Mouse (Mus musculus) heart, embryonic 16.5 days (tissue): ENCODE measurements at regions not wholly inside any gene's neighbourhood (a gene's known extent, or its start where the extent isn't known, plus 50 kb on each side); places are given as distances from the start of the nearest gene placed in this dataset.

Experiments
- ATAC-seq: fragments of 200-750 bp; cut with Nextera tagmentation; replicated peaks from 2 replicates; pipeline ENCODE4 v1.8.0; 2017; ENCODE audit warnings: moderate number of reproducible peaks; ENCODE audit not compliant: insufficient read depth, low FRiP score; ENCODE audit errors: extremely low read depth
- H3K27ac ChIP-seq: fragments of 300-500 bp; sonication (generic); 2 replicates; pipeline ENCODE4 v1.5.1; 2014; ENCODE audit warnings: mild to moderate bottlenecking, low read length, control low read depth, moderate library complexity
- H3K27me3 ChIP-seq: fragments of 300-500 bp; sonication (generic); 2 replicates; pipeline ENCODE4 v1.6.1; 2014; ENCODE audit warnings: low read length, mixed read lengths; ENCODE audit not compliant: control insufficient read depth, insufficient read depth
- H3K36me3 ChIP-seq: fragments of 300-500 bp; sonication (generic); 2 replicates; pipeline ENCODE4 v1.6.1; 2014; ENCODE audit not compliant: control insufficient read depth, insufficient read depth
- H3K4me1 ChIP-seq: fragments of 300-500 bp; sonication (generic); 2 replicates; pipeline ENCODE4 v1.6.1; 2014; ENCODE audit warnings: low read length, mixed read lengths; ENCODE audit not compliant: control insufficient read depth, insufficient read depth
- H3K4me2 ChIP-seq: fragments of 300-500 bp; sonication (generic); 2 replicates; pipeline ENCODE4 v1.6.1; 2014; ENCODE audit warnings: low read depth, mild to moderate bottlenecking, control low read depth, low read length
- H3K4me3 ChIP-seq: fragments of 300-500 bp; sonication (generic); 2 replicates; pipeline ENCODE4 v1.5.1; 2014; ENCODE audit warnings: mild to moderate bottlenecking, control low read depth, low read length
- H3K9ac ChIP-seq: fragments of 300-500 bp; sonication (generic); 2 replicates; pipeline ENCODE4 v1.6.1; 2014; ENCODE audit warnings: low read length, control low read depth
- H3K9me3 ChIP-seq: fragments of 300-500 bp; sonication (generic); replicated peaks from 2 replicates; pipeline ENCODE4 v1.6.1; 2016; ENCODE audit warnings: low read length; ENCODE audit not compliant: control insufficient read depth
- WGBS: fragments of 180-500 bp; shearing (Covaris S2); extraction: QIAGEN DNeasy Blood & Tissue Kit; methylation state at CpG from one replicate; pipeline ENCODE4 v1.1.7; 2014; 5-methylcytosine and 5-hydroxymethylcytosine counted together

GRCm38 (mm10) chr16:18705028-18705648 lies 71.5 kb upstream of the Cldn5 start:
- WGBS: 47% methylated on average over 9 of the region's 9 CpGs
- Histone ChIP-seq H3K4me3 (no peak overlapping the region), H3K9me3 (no peaks in the 10 kb centered on the region), H3K27me3 (no peaks in the 10 kb centered on the region), H3K4me1 (peaks cover 3% of the 10 kb centered on the region; the same call in 1 of the 2 replicates), H3K27ac (no peak overlapping the region), H3K9ac (no peak overlapping the region), H3K36me3 (no peaks in the 10 kb centered on the region), H3K4me2 (no peak overlapping the region)
- ATAC-seq: peak; percentile 63

DNA sequence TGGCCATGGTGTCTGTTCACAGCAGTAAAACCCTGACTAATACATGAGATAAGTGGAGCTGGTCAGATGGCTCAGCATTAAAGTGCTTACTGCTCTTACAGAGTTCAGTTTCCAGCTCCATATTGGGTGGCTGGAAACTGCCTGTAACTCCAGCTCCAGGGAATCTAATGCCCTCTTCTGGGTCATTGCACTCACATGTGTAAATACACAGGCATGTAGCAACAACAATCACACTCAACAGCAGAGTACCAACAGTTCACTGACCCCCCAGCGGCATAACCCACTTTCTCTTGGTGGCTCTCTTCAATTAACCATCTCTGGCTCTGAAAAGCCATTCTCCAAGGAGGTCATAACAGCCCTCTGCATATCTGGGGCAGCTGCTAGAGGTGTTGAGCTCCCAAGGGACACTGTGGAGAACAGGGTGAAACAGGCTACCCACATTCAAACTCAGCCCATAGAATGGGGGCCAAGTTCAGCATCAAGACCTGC lies 65.0 kb upstream of the Cldn5 start:
- WGBS: 72% methylated on average over 1 of the region's 1 CpGs
- Histone ChIP-seq H3K4me2 (no peak overlapping the region), H3K27ac (no peak overlapping the region), H3K4me1 (no peaks in the 10 kb centered on the region), H3K4me3 (no peak overlapping the region), H3K9ac (no peak overlapping the region), H3K36me3 (no peaks in the 10 kb centered on the region), H3K9me3 (no peaks in the 10 kb centered on the region), H3K27me3 (no peaks in the 10 kb centered on the region)
- no peak for ATAC-seq

GRCm38 (mm10) chr16:18713017-18713416 lies 63.6 kb upstream of the Cldn5 start:
- H3K9ac ChIP-seq: no peak overlapping the region
- H3K9me3 ChIP-seq: no peaks in the 10 kb centered on the region
- no peaks in the 10 kb centered on the region for H3K27me3 ChIP-seq
- no peak for ATAC-seq
- no peak overlapping the region for H3K4me2 ChIP-seq
- no peak overlapping the region for H3K4me3 ChIP-seq
- no peak overlapping the region for H3K27ac ChIP-seq
- H3K4me1 ChIP-seq: no peaks in the 10 kb centered on the region
- no peaks in the 10 kb centered on the region for H3K36me3 ChIP-seq
- WGBS: 54% methylated on average over 5 of the region's 5 CpGs

GRCm38 (mm10) chr16:18715381-18715780 lies 61.3 kb upstream of the Cldn5 start:
- no peak overlapping the region for H3K4me2 ChIP-seq
- H3K4me3 ChIP-seq: no peak overlapping the region
- H3K9ac ChIP-seq: no peak overlapping the region
- no peak overlapping the region for H3K27ac ChIP-seq
- H3K9me3 ChIP-seq: no peaks in the 10 kb centered on the region
- H3K27me3 ChIP-seq: no peaks in the 10 kb centered on the region
- no peaks in the 10 kb centered on the region for H3K36me3 ChIP-seq
- WGBS: 77% methylated on average over 3 of the region's 3 CpGs
- no peak for ATAC-seq
- H3K4me1 ChIP-seq: no peaks in the 10 kb centered on the region

DNA sequence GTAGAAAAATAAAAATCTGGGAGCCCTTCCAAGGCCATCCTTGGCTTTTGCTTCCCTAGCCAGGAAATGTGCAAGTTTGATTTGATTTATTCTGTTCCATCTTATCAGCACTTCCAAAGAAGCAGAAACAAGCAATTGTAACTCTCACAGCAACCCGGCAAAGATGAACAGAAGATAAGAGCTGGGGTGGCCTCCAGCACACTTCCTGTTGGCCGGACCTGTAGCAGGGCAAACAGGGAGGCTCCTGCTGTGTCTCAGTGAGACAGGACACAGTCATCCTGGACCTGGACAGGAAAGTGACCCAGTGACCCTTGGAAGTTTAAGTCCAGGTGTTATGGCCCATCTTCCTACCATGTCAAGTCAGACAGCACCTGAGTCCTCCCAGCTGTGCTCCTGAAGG lies 58.6 kb upstream of the Cldn5 start:
- no peaks in the 10 kb centered on the region for H3K4me1 ChIP-seq
- WGBS: 25% methylated on average over 2 of the region's 2 CpGs
- no peak overlapping the region for H3K9ac ChIP-seq
- H3K9me3 ChIP-seq: no peaks in the 10 kb centered on the region
- no peak overlapping the region for H3K27ac ChIP-seq
- 0 out of 2 replicates have a peak, but pooled peaks cover 2% of the 10 kb centered on the region for H3K27me3 ChIP-seq
- H3K36me3 ChIP-seq: no peaks in the 10 kb centered on the region
- no peak for ATAC-seq
- no peak overlapping the region for H3K4me2 ChIP-seq
- H3K4me3 ChIP-seq: no peak overlapping the region

DNA sequence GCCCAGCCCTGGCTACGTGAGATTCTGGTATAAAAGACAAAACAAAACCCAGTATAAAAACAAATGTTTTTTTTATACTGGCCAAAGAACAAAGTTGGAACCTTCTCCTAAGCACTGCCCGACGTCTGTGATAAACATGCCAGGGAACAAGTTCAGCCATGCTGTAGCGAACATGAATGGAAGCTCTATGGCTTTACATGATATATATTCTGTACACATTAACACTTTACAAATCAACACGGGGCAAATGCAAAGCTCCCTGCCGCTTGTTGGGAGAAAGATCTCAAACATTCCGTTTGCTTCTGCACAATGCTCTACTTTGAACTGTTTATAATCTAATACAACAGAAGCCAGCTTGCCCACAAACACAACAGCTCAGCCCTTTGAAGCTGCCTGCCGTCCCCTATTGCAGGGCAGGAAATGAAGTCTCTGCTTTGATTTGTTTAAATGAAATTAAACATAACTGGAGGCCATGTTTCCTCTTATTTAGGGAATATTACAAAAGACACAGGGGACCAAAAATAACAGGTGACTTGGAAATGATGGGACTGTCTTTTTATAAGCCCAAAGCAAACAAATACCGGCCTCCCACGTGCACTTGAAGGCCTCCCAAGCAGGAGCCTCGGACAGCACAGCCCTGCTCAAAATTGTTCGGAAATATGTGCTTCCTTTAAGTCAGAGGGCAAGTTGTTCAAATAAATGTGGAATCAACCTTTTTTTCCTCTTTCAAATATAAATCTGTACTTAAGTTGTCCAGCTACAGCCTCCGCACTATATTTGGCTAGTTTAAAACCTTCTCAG lies 56.0 kb upstream of the Cldn5 start:
- H3K9me3 ChIP-seq: no peaks in the 10 kb centered on the region
- 0 out of 2 replicates have a peak, but pooled peaks cover 2% of the 10 kb centered on the region for H3K27me3 ChIP-seq
- H3K4me1 ChIP-seq: no peaks in the 10 kb centered on the region
- H3K4me3 ChIP-seq: no peak overlapping the region
- ATAC-seq: no peak
- H3K9ac ChIP-seq: no peak overlapping the region
- H3K27ac ChIP-seq: no peak overlapping the region
- H3K36me3 ChIP-seq: no peaks in the 10 kb centered on the region
- 58% methylated on average over 13 of the region's 13 CpGs for WGBS
- H3K4me2 ChIP-seq: no peak overlapping the region

DNA sequence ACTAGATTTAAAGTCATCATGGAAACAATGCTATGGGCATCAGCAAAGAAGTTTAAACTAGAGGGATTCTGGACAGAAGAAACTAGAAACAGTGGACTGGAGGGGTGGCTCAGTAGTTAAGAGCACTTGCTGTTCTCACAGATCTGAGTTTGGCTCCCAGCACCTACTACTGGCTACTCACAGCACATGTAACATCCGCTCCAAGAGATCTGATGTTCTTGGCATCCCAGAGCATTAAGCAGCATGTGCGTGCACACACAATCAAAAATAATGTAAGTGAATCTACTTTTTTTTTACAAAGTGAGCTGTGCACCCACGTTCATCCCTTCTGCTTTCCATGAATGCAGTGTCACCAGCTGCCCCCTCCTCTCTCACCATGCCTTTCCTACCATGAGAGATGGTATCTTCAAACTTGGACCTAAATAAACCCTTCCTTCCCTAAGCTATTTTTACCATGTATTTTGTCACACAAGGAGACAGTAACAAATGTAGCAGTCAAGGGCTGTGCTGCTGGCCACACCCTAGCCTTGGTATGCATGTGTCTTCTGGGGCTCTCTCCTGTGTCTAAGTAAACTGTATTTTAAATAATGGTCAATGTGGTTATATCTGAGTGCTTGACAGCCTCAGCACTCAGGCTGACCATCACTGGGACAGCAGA lies 53.3 kb upstream of the Cldn5 start:
- Histone ChIP-seq H3K4me1 (no peaks in the 10 kb centered on the region), H3K36me3 (no peaks in the 10 kb centered on the region), H3K27me3 (0 out of 2 replicates have a peak, but pooled peaks cover 2% of the 10 kb centered on the region), H3K4me3 (no peak overlapping the region), H3K9ac (no peak overlapping the region), H3K4me2 (no peak overlapping the region), H3K9me3 (no peaks in the 10 kb centered on the region), H3K27ac (no peak overlapping the region)
- 63% methylated on average over 3 of the region's 3 CpGs for WGBS
- no peak for ATAC-seq

DNA sequence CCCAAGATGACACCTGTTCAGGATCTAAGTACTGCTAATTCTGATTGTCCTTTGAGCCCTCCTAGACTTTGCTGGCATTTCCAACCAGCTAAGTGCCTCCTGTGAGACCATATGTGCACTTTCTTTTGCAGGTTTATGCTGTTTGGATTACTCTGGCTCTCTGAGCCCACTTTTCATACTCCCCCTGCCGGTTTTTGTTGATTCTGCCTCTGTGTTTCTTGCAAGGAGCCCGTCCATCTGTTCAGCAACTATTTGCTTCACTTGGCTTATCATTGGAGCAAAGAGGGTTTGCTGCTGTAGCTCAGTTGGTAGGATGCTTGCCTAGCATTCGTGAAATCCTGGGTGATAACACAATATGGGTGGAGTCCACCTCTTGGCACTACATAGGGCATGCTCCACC lies 52.8 kb upstream of the Cldn5 start:
- H3K27me3 ChIP-seq: 0 out of 2 replicates have a peak, but pooled peaks cover 2% of the 10 kb centered on the region
- ATAC-seq: no peak
- H3K4me3 ChIP-seq: no peak overlapping the region
- no peaks in the 10 kb centered on the region for H3K36me3 ChIP-seq
- no peak overlapping the region for H3K27ac ChIP-seq
- WGBS: 28% methylated on average over 3 of the region's 3 CpGs
- H3K4me1 ChIP-seq: no peaks in the 10 kb centered on the region
- no peaks in the 10 kb centered on the region for H3K9me3 ChIP-seq
- no peak overlapping the region for H3K4me2 ChIP-seq
- H3K9ac ChIP-seq: no peak overlapping the region

- H3K4me2 ChIP-seq: no peak overlapping the region
- ATAC-seq: no peak
- no peak overlapping the region for H3K27ac ChIP-seq
- 0 out of 2 replicates have a peak, but pooled peaks cover 2% of the 10 kb centered on the region for H3K27me3 ChIP-seq
- 31% methylated on average over 6 of the region's 6 CpGs for WGBS
- no peaks in the 10 kb centered on the region for H3K9me3 ChIP-seq
- H3K36me3 ChIP-seq: no peaks in the 10 kb centered on the region
- no peak overlapping the region for H3K4me3 ChIP-seq
- H3K9ac ChIP-seq: no peak overlapping the region
- H3K4me1 ChIP-seq: peaks cover 2% of the 10 kb centered on the region; the same call in 1 of the 2 replicates
Measured at GRCm38 (mm10) chr16:18724706-18725105, 51.9 kb upstream of the Cldn5 start.
